Mouse (Mus musculus) lung, embryonic 15.5 days (tissue): ENCODE measurements around the gene Mt3. TPM values are rescaled to one million over a fixed set of nuclear protein-coding genes. Genes with fewer than 3 reads are reported as not detected.
"Not testable (repeated sequence)": the region's sequence is repeated elsewhere in the genome, so short reads cannot be mapped to it uniquely, and the experiment has no call there.

Source experiments
- ATAC-seq: fragments of 200-750 bp; cut with Nextera tagmentation; 2 replicates; pipeline ENCODE4 v1.8.0; 2017; ENCODE audit warnings: moderate number of reproducible peaks, borderline replicate concordance; ENCODE audit not compliant: low FRiP score, low TSS enrichment; ENCODE audit errors: extremely low read depth
- H3K27ac ChIP-seq: fragments of 300-500 bp; sonication (generic); 2 replicates; pipeline ENCODE4 v1.5.1; 2015; ENCODE audit warnings: moderate library complexity, mild to moderate bottlenecking, inconsistent platforms
- H3K27me3 ChIP-seq: fragments of 300-500 bp; sonication (generic); 2 replicates; pipeline ENCODE4 v1.6.1; 2015; ENCODE audit warnings: inconsistent platforms
- H3K36me3 ChIP-seq: fragments of 300-500 bp; sonication (generic); 2 replicates; pipeline ENCODE4 v1.6.1; 2015; ENCODE audit warnings: inconsistent platforms
- H3K4me1 ChIP-seq: fragments of 300-500 bp; sonication (generic); 2 replicates; pipeline ENCODE4 v1.6.1; 2015; ENCODE audit warnings: inconsistent platforms
- H3K4me2 ChIP-seq: fragments of 300-500 bp; sonication (generic); 2 replicates; pipeline ENCODE4 v1.6.1; 2015; ENCODE audit warnings: inconsistent platforms, mild to moderate bottlenecking, moderate library complexity
- H3K4me3 ChIP-seq: fragments of 300-500 bp; sonication (generic); 2 replicates; pipeline ENCODE4 v1.5.1; 2015; ENCODE audit warnings: mild to moderate bottlenecking, inconsistent platforms
- H3K9ac ChIP-seq: fragments of 300-500 bp; sonication (generic); 2 replicates; pipeline ENCODE4 v1.6.1; 2015; ENCODE audit warnings: inconsistent platforms
- H3K9me3 ChIP-seq: fragments of 300-500 bp; sonication (generic); 2 replicates; pipeline ENCODE4 v1.6.1; 2016; ENCODE audit warnings: inconsistent platforms
- WGBS: fragments of 180-500 bp; shearing (Covaris S2); methylation state at CpG from one replicate; pipeline ENCODE4 v1.1.7; 2015; 5-methylcytosine and 5-hydroxymethylcytosine counted together
- polyA plus RNA-seq: library from polyadenylated mRNA; unstranded; fragments of >200 nt; fragmentation: Nextera tagmentation; extraction: Ambion mirVana; gene quantifications from 2 replicates; pipeline ENCODE4 v1.2.1, GENCODE M21; 2015

The Mt3 gene
- polyA plus RNA-seq, 1 experiment from 2014 or later = 5.5 TPM

DNA sequence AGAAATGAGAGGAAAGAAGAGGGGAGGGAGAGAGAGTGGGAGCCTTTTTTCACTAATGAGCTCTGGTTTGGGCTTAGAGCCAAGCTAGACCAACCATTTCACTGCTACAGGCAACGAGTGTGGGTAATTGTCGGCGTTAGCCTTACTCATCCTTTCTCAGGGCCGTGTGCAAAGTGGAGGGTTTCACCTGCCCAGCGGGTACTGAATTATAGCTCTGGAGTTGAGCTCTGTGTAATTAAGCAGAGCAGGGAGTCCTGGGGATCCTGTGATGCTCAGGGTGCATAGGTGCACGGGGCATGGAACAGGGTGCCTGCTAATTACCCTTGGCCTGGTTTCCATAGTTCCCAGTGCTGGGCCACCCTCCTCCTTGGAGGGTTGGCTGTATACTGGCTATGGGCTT is 24.7 kb upstream of the Mt3 start:
- Histone ChIP-seq H3K4me1 (no peaks in the 10 kb centered on the region), H3K4me2 (no peak overlapping the region), H3K36me3 (no peaks in the 10 kb centered on the region), H3K27ac (no peak overlapping the region), H3K9ac (no peak overlapping the region), H3K4me3 (no peak overlapping the region), H3K9me3 (no peaks in the 10 kb centered on the region), H3K27me3 (no peaks in the 10 kb centered on the region)
- ATAC-seq = no peak
- 69% methylated on average over 6 of the region's 6 CpGs for WGBS

DNA sequence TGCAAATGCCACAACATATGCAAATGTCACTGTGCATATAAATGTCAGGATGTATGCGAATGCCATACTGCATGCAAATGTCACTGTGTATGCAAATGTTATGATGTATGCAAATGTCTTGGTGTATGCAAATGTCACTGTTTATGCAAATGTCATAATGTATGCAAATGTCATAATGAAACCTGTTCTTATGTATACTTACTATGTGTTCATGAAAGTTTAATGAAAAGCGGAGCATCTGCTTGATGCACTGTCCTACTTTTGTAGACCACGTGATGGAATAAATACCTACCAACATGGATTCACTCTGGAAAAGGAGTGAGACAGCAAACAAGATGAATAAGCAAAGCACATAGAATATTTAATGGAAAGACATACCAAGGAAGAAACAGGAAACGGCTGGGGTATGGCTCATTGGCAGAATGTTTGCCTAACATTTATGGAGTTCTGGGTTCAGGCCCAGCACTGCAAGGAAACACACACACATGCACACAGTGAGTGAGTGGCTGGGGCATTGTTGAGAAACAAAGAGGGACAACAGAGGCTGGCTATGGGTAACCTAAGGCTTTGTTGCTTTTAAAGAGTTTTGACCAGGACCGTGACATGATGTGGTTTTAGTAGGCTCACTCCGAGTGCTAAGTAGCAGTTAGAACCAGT is 23.1 kb upstream of the Mt3 start:
- H3K27me3 ChIP-seq = no peaks in the 10 kb centered on the region
- H3K9me3 ChIP-seq = no peaks in the 10 kb centered on the region

GRCm38 (mm10) chr8:94130126-94130525 is 22.3 kb upstream of the Mt3 start:
- no peaks in the 10 kb centered on the region for H3K4me1 ChIP-seq
- H3K4me2 ChIP-seq = no peak overlapping the region
- H3K4me3 ChIP-seq = no peak overlapping the region
- no peak overlapping the region for H3K27ac ChIP-seq
- ATAC-seq = no peak
- H3K36me3 ChIP-seq = no peaks in the 10 kb centered on the region
- H3K9me3 ChIP-seq = no peaks in the 10 kb centered on the region
- WGBS = 92% methylated on average over 4 of the region's 4 CpGs
- no peak overlapping the region for H3K9ac ChIP-seq
- no peaks in the 10 kb centered on the region for H3K27me3 ChIP-seq

More for the DNA sequence above, 23.1 kb upstream of the Mt3 start:
- no peak overlapping the region for H3K9ac ChIP-seq
- WGBS = 85% methylated on average over 6 of the region's 6 CpGs
- no peaks in the 10 kb centered on the region for H3K4me1 ChIP-seq
- no peak overlapping the region for H3K4me2 ChIP-seq
- no peak for ATAC-seq
- H3K36me3 ChIP-seq = no peaks in the 10 kb centered on the region
- no peak overlapping the region for H3K4me3 ChIP-seq
- H3K27ac ChIP-seq = no peak overlapping the region

- Histone ChIP-seq H3K4me2 (no peak overlapping the region), H3K27me3 (no peaks in the 10 kb centered on the region), H3K27ac (no peak overlapping the region), H3K36me3 (no peaks in the 10 kb centered on the region), H3K4me3 (no peak overlapping the region), H3K9me3 (no peaks in the 10 kb centered on the region), H3K4me1 (no peaks in the 10 kb centered on the region), H3K9ac (no peak overlapping the region)
- no peak for ATAC-seq
- 75% methylated on average over 5 of the region's 5 CpGs for WGBS
Observed at GRCm38 (mm10) chr8:94132096-94132495, 20.3 kb upstream of the Mt3 start.

DNA sequence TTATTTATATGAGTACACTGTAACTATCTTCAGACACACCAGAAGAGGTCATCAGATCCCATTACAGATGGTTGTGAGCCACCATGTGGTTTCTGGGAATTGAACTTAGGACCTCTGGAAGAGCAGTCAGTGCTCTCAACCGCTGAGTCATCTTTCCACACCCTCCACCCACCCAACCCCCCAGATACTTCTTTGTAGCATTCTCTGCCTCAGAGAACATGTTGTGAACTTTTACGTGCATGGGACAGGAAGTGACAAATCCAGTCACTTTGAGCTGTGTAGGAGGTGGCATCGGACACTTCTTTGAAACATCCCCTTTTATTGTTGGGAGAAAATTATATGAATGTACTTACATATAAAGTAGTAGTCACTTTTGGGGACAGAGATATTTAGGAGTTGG is 17.8 kb upstream of the Mt3 start:
- not testable (repeated sequence) for H3K4me3 ChIP-seq, H3K27me3 ChIP-seq, H3K27ac ChIP-seq, H3K36me3 ChIP-seq, H3K4me1 ChIP-seq, H3K4me2 ChIP-seq, H3K9me3 ChIP-seq, ATAC-seq, H3K9ac ChIP-seq
- WGBS = 45% methylated on average over 3 of the region's 3 CpGs

- Histone ChIP-seq H3K27me3 (no peaks in the 10 kb centered on the region), H3K4me3 (no peak overlapping the region), H3K9ac (no peak overlapping the region), H3K36me3 (no peaks in the 10 kb centered on the region), H3K27ac (no peak overlapping the region), H3K4me1 (no peaks in the 10 kb centered on the region), H3K9me3 (no peaks in the 10 kb centered on the region), H3K4me2 (no peak overlapping the region)
- no peak for ATAC-seq
- 81% methylated on average over 6 of the region's 6 CpGs for WGBS
Observed at GRCm38 (mm10) chr8:94135556-94135955, 16.9 kb upstream of the Mt3 start.

DNA sequence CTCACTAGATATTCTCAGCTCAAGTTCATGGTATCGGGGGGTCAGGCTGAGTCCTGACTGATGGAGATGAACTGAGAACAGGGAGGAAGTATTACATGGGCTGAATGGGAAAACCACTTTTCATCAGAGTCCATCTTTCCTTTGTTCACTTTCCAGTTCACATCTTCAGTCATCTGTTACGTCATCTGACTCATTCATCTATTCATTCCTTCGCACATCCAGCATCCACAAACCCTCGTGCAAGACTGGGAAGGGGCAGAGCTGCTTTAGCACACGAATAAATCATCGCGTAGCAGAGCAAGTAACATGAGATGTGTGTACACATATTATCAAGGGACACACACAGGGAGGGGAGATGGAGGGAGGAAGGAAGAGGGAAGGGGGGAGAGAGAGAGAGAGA is 16.2 kb upstream of the Mt3 start:
- H3K27me3 ChIP-seq = no peaks in the 10 kb centered on the region
- H3K9me3 ChIP-seq = no peaks in the 10 kb centered on the region
- 53% methylated on average over 7 of the region's 7 CpGs for WGBS
- H3K4me1 ChIP-seq = no peaks in the 10 kb centered on the region
- no peak overlapping the region for H3K4me2 ChIP-seq
- H3K9ac ChIP-seq = no peak overlapping the region
- H3K27ac ChIP-seq = no peak overlapping the region
- H3K36me3 ChIP-seq = no peaks in the 10 kb centered on the region
- ATAC-seq = no peak
- H3K4me3 ChIP-seq = no peak overlapping the region

DNA sequence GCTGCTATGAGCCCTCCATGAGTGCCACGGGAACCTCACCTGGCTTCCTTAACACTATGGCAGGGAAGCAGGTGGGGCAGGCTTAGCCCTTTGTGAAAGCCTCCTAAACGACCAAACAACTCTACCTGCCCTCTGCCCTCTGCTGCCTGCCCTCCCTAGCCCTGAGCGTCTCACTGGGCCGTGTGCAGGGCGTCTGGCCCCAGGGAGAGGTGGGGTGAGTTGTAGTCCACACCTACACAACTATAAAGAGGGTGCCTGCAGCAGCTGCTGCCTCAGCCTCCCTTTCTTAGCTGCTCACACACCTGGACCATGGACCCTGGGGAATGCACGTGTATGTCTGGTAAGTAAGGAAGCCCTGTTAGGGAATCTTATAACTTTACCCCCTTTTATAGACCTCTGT is 15.5 kb upstream of the Mt3 start, which contains the start of gene Mt4:
Gene Mt4 (plus strand): TSS at position 265 of the 400 bp plus-strand sequence.
- Histone ChIP-seq H3K27me3 (no peaks in the 10 kb centered on the region), H3K27ac (no peak within 1 kb of the TSS), H3K36me3 (no peaks in the 10 kb centered on the region), H3K4me2 (no peak within 1 kb of the TSS), H3K4me3 (no peak within 1 kb of the TSS), H3K9ac (no peak within 1 kb of the TSS), H3K9me3 (no peaks in the 10 kb centered on the region), H3K4me1 (no peaks in the 10 kb centered on the region)
- ATAC-seq = no peak
- WGBS = 25% methylated on average over 6 of the region's 6 CpGs

- H3K4me1 ChIP-seq = no peaks in the 10 kb centered on the region
- no peak overlapping the region for H3K9ac ChIP-seq
- no peak overlapping the region for H3K27ac ChIP-seq
- H3K27me3 ChIP-seq = no peaks in the 10 kb centered on the region
- H3K9me3 ChIP-seq = no peaks in the 10 kb centered on the region
- WGBS = 78% methylated on average over 4 of the region's 4 CpGs
- H3K4me2 ChIP-seq = no peak overlapping the region
- no peak overlapping the region for H3K4me3 ChIP-seq
- no peaks in the 10 kb centered on the region for H3K36me3 ChIP-seq
- no peak for ATAC-seq
Observed at GRCm38 (mm10) chr8:94140266-94140795, 12.1 kb upstream of the Mt3 start.

- H3K4me3 ChIP-seq = no peak overlapping the region
- H3K27ac ChIP-seq = no peak overlapping the region
- no peak overlapping the region for H3K9ac ChIP-seq
- no peaks in the 10 kb centered on the region for H3K36me3 ChIP-seq
- peaks cover 14% of the 10 kb centered on the region; the same call in 1 of the 2 replicates for H3K27me3 ChIP-seq
- H3K4me1 ChIP-seq = peaks cover 6% of the 10 kb centered on the region; the same call in 1 of the 2 replicates
- no peaks in the 10 kb centered on the region for H3K9me3 ChIP-seq
- WGBS = 22% methylated on average over 5 of the region's 5 CpGs
- no peak for ATAC-seq
- no peak overlapping the region for H3K4me2 ChIP-seq
Observed at GRCm38 (mm10) chr8:94148236-94148635, 4.2 kb upstream of the Mt3 start.

DNA sequence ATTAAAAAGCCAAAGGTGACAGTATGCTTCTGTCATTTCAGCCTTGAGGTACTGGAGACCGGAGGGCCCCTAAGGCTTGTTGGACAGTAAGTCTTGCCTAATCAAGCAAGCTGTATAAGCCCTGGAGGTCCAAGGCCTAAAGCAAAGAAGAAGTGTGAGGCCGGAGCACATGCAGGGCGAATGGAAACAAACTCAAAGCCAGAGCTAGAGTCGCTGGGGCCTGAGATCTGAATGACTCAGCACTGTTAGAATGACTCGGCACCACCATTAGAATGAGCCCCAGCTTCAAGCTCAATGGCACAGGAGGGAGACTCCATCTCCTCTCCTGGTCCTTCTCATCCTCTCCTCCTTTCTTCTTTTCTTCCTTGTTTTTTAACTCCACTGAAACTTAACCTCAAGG is 1.5 kb upstream of the Mt3 start:
- H3K27me3 ChIP-seq = peaks cover 14% of the 10 kb centered on the region; the same call in 1 of the 2 replicates

DNA sequence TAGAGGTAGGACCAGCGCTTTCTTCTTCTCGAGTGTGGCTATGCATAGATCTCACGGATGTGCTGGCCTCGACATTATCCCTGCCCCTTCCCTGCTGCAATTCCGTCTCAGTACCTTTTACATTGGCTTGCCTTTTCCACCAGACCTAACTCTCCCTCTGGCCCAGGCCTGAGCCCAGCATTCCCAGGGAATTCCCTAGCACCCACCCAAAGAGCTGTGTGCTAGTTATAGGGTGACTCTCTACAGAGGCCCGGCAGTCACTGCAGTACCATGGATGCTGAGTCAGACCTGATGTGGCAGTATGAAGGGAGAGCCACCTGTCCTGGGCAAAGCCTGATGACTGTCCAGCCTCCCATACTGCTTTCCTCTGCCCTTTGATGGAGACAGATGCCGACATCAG is 1.0 kb downstream of the Mt3 start:
- no peaks in the 10 kb centered on the region for H3K36me3 ChIP-seq
- H3K9ac ChIP-seq = no peak overlapping the region
- 30% methylated on average over 7 of the region's 7 CpGs for WGBS
- H3K4me3 ChIP-seq = no peak overlapping the region
- peaks cover 14% of the 10 kb centered on the region; the same call in 1 of the 2 replicates for H3K27me3 ChIP-seq
- peak overlapping the region; percentile 57 for H3K4me2 ChIP-seq
- no peak overlapping the region for H3K27ac ChIP-seq
- H3K4me1 ChIP-seq = peaks cover 28% of the 10 kb centered on the region
- no peak for ATAC-seq
- no peaks in the 10 kb centered on the region for H3K9me3 ChIP-seq

More for the DNA sequence above, 1.5 kb upstream of the Mt3 start:
- H3K4me2 ChIP-seq = no peak overlapping the region
- H3K4me3 ChIP-seq = no peak overlapping the region
- 76% methylated on average over 5 of the region's 5 CpGs for WGBS
- no peak for ATAC-seq
- H3K27ac ChIP-seq = no peak overlapping the region
- H3K9ac ChIP-seq = no peak overlapping the region
- no peaks in the 10 kb centered on the region for H3K9me3 ChIP-seq
- peaks cover 24% of the 10 kb centered on the region for H3K4me1 ChIP-seq
- no peaks in the 10 kb centered on the region for H3K36me3 ChIP-seq
